Mouse (Mus musculus) kidney, postnatal 14 days (tissue): Measurements from ENCODE around the gene Olfr1294.

ENCODE experiments used
- DNase-seq: peaks from one replicate; pipeline ENCODE4 v3.0.0; 2022; ENCODE audit warnings: mixed read lengths

Gene Olfr1294

GRCm38 (mm10) chr2:111540191-111540590 is at the start of gene Olfr1294:
Olfr1294 (minus strand) TSS chr2:111540291.
- no peak for DNase-seq

DNA sequence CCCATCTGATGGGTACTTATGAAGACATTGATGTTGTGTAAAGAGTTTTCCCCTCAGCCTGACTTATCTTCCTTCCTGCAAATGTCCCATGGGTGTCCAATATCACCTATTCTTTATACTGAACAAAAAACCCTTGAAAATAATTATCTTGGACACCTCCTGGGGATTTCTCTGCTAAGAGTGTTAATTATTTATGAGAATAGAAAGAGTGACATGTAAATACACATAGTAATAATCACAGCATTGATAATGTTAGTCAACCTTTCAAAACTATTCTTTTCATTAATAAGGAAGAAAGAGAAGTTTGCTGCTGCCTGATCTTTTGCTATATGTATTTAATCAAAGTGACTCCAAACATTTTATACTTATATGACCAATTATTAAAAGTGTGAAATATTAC is 29.5 kb upstream of the Olfr1294 start, which contains the start of gene Olfr1295:
TSS of gene Olfr1295 (minus strand) at position 101 of the 400 bp plus-strand sequence.
- DNase-seq = no peak

DNA sequence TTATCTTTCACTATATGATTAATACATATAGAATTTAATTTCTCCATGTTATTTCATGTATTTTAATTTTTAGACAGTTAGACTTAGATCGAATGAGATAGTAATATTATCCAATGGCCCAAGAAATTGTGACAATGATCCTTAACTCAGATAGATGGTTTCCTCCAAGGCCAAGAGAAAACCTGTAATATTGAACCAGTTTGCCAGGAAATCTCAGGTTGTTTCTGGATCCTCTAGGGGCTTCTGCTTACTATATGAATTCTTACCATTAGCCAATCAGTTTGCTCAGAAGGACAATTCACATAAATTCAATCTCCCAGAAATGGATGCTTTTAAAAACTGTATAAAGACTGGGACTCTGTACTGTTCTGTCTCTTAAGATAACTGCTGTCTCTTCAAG is 15.2 kb downstream of the Olfr1294 start, which contains the start of gene Olfr1293-ps:
TSS of gene Olfr1293-ps (plus strand) at position 301 of the 400 bp plus-strand sequence.
- no peak for DNase-seq

DNA sequence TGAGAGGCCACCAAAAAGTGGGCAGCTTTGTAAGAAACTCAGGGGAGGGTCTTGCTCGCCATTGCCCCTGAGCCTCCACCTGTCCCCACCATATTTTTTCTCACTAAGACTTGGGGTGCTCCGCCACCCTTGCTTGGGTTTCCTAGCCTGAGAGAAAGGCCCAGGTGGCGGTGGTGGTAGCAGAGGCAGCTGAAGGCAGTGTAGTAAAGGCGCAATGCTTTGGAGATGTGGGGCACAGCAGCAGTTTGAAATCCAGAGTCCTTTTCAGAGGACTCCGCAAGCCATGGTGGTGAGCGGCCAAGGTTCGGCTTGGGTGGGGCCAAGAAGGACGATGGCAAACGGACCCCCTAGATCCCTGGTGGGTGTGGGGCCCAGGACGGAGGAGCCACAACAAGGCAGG is 22.6 kb downstream of the Olfr1294 start:
- DNase-seq = no peak

DNA sequence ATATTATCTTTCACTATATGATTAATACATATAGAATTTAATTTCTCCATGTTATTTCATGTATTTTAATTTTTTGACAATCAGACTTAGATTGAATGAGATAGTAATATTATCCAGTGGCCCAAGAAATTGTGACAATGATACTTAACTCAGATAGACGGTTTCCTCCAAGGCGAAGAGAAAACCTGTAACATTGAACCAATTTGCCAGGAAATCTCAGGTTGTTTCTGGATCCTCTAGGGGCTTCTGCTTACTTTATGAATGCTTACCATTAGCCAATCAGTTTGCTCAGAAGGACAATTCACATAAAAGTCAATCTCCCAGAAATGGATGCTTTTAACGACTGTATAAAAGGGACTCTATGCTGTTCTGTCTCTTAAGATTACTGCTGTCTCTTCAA is 43.2 kb downstream of the Olfr1294 start, which contains the start of gene Olfr1291-ps1:
TSS of gene Olfr1291-ps1 (plus strand) at position 301 of the 400 bp plus-strand sequence.
- no peak for DNase-seq

DNA sequence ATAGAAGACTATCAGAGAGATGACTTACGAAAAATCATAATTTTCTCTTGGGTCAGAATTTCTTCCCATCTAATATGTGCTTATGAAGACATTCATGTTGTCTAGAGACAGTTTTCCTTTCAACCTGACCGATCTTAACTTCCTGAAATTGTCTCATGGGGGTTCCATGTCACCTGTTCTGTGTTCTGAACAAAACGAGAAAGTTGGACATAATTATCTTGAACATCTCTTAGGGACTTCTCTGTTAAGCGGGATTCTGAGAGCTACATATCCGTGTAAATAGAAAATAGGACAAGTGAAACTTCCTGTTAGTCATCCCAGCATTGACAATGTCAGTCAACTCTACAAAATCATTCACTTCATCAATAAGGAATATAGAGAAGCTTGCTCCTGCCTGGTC is 46.4 kb downstream of the Olfr1294 start, which contains the start of gene Olfr1290:
TSS of gene Olfr1290 (minus strand) at position 101 of the 400 bp plus-strand sequence.
- no peak for DNase-seq
